Mouse (Mus musculus) G1E-ER4 (cell line): ENCODE results near the gene Fam166a. TPM values are rescaled to one million over a fixed set of nuclear protein-coding genes. Genes with fewer than 3 reads are reported as not detected.

ENCODE experiments used
- GATA1 ChIP-seq: IDR thresholded peaks from one replicate; pipeline ENCODE4 v1.8.0; 2012; ENCODE audit warnings: low read length, inconsistent platforms
- polyA plus RNA-seq: library from polyadenylated mRNA; stranded (reverse); fragments of >175 nt; gene quantifications from 2 replicates; pipeline ENCODE4 v1.2.3, GENCODE M21; 2012

Fam166a gene
- polyA plus RNA-seq, 1 experiment: 0.09 TPM

DNA sequence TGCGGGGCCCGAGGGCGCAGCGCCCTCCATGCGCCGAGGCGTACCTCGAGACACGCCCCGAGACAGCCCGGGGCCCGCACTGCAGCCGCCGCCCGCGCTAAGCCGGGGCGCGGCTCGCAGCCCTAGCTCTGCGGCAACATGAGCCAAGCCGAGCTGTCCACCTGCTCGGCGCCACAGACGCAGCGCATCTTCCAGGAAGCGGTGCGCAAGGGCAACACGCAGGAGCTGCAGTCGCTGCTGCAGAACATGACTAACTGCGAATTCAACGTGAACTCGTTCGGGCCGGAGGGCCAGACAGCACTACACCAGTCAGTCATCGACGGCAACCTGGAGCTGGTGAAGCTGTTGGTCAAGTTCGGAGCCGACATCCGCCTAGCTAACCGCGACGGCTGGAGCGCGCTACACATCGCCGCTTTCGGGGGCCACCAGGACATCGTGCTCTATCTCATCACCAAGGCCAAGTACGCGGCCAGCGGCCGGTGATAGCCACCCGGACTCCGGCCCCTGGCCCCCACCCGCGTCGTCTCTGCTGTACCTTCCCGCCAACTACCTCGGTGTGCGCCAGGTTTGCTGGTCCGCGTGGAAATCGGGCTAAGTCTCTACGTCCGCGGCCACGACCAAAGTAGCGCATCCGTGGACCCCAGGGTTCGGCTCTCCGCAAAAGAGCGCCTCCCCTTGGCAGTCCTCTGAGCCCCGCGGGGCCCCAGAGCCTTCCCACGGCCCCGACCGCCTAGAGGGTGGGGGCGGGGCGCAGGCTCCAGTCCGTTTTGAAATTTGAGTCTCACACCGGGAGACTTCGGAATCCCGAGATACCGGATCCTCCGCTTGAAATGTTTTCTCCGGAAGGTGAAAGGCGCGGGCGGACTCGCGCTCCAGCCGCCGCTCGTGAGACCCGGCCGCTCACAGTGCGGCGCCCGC lies 37.3 kb upstream of the Fam166a start:
- no peak for TF ChIP-seq GATA1

DNA sequence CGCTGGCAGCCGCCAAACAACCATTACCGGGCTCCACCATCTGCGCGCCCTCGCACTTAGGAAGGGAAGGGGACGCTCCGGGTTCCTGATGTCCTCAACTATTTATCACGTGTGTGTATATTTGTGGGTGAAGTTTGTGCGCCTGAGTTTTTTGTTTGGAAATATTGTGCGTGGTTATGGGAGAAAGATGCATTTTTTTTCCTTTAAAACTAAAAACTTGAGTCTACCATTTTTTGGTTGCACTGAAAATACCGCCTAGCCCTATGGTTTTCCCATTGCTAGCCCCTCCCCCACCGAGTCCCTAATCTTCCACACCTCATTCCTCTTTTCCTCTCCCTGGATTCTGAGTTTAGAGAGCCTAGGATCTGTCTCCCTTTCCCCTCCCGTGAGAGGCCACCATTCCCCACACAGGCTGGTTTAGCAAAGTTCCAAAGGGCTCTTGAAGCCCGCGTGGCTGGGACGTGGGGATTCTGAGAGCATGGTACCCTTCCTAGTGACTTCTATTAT lies 36.6 kb upstream of the Fam166a start:
- TF ChIP-seq GATA1: no peak

DNA sequence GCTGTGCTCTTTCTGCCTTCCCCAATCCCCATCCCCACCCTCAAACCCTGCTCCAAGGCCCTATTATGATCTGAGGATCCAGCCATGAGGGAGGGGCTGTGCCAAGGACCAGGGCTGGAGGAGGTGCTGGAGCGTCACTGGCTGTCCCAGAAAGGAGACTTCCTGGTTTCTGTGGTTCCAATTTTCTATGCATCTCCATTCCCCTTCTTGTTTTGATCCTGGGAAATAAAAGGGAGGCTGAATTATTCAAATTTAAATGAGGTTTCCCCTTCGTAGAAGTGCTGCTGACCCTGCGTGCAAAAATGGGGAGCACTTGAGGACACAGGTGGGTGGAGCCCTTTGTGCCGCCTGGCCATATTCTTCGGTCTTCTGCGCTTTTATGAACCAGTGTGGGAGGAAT lies 35.9 kb upstream of the Fam166a start:
- TF ChIP-seq GATA1: no peak

DNA sequence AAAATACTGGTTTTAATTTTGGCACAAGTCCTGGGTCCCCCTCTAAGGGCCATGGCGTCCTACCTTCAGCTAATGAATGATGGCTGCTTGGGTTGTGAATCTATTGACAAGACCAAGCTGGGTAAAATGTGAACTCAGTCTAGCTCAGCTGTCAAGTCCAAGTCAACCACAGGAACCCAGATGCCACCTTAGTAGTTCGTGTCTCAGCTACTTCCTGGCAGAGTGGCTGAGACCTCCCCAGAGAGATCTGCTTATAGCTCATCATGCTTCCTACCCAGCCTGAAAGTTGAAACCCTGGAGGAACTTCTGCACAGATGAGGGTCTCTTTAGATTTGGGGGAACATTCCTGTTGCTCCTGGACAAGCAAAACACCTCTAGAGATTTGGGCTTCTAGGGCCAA lies 35.2 kb upstream of the Fam166a start:
- no peak for TF ChIP-seq GATA1

DNA sequence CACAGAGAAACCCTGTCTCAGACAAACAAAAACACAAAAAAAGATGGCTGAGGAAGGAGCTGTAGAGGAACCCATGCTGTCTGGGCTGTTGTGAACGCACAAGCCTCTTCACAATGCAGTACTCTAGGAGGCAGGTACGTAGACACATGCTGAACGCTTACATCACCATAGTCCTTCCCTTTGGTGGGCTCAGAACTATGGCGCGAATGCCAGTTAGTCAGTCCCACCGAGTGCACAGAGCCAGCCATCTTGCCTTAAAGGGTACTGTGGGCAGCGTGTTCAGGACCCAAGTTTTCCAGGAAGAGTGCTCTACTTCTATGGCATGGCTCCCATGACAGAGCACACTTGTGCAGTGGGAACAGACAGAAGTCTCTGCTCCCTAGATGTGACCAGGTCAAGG lies 34.0 kb upstream of the Fam166a start:
- TF ChIP-seq GATA1: no peak

DNA sequence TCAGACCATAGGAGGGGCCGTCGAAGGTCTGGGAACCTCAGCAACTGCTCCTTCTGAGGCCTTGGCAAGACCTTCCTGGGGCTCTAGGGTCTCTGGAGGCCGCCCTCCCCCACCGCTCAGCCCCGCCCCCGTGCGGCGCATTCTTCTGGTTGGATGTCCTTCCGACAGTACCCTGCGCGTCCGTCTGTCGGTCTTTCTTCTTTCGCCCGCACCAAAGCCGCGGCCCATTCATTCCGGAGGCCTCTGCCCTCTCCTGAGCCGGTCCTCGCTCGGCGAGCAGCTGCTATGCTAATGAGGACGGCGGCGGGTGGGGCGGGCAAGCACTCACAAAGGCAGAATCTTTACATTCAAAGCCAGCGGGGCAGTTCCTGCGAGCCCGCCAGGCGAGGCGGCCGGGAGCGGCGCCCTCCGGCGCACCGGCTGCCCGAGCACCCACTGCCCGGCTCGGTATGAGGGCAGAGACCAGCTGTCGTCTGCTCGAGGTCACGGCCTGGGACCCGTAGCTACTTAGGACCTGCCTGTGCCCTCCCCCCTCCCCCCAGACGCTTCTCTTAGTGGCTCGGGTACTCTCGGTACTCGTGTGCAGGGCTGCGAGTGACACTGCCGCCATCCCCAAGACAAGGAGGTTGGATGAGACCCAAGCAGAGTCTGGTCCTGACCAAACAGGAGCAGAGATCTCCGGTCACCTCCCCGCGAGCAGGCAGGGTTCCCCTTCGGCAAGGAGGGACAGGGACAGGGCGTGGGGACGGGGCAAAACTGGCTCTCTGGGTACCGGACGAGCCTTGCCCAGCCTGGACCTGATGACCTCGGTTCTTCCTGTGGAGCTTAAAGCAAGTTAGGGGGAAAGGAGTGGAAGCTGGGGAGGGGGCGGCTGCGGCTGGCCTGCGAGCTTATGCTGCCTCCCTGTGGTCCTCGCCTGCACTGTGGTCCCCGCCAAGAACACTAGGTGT lies 32.6 kb upstream of the Fam166a start:
- TF ChIP-seq GATA1: no peak

DNA sequence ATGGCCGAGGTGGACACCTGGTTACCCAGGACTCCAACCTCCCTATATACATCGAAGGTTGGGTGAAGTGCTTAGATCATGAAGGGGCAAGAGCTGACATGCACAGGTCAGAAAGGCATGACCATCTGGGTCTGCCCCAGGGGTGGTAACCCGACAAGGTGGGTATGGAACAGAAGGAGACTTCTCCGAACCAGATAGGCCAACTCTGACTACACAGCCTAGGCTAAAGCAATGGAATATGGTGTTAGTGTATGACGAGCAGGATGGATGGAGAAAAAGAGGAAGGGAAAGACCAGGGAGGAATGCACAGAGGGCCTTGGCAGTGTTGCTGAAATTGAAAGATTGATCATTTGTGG lies 32.0 kb upstream of the Fam166a start:
- TF ChIP-seq GATA1: no peak

DNA sequence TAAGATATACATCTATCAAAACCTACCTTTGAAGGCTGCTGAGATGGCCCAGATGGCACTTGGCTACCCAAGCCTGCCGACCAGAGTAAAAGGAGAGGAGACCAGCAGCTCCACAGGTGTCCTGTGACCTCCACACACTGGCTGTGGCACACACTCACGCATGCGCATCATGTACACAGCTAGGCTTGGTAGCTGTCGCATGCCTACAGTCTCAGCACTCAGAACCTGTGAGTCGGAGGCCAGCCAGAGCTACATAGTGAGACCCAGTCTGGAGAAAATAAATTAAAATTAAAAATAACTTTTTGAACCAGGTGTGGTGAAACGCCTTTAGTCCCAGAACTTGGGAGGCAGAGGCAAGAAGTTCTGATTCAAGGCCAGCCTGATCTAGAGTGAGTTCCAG lies 30.7 kb upstream of the Fam166a start:
- no peak for TF ChIP-seq GATA1

DNA sequence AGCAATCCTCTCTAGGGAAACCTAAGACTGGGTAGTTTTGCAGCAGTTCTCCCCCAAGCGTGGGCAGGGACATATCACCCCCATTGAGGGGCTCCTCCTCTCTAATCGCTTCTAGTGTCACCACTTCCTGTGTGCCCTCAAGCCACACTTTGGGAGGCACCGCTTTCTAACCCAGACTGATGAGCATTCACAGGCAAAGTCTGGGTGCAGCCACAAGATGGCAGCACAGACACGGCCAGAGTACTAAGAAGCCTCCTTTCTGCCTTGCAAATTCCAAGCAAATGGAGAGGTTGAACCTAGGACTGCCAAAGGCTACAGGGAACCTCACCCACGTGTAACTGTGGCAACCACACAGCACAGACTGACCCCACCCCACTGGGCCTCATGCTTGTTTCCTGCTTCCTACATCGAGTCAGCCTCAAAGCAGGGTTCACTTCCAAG lies 25.2 kb upstream of the Fam166a start:
- no peak for TF ChIP-seq GATA1

DNA sequence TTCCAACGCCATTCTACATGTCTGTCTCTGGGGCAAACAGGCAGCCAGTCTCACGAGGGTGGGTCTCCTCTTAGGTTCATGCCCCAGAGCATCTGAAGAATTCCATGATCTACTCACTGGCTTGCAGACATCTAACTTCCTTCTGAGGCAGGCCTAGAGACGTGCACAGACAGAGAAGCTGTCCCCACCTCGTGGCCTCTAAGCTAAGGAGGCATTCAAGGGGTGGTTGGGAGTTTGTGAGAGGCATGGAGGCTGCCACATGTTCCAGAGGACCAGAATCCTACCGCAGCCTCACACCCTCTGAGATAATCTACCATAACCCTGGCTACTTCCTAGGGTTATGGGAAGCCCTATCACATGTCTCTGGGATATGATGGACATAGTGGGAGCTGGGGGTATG lies 24.5 kb upstream of the Fam166a start:
- TF ChIP-seq GATA1: no peak

DNA sequence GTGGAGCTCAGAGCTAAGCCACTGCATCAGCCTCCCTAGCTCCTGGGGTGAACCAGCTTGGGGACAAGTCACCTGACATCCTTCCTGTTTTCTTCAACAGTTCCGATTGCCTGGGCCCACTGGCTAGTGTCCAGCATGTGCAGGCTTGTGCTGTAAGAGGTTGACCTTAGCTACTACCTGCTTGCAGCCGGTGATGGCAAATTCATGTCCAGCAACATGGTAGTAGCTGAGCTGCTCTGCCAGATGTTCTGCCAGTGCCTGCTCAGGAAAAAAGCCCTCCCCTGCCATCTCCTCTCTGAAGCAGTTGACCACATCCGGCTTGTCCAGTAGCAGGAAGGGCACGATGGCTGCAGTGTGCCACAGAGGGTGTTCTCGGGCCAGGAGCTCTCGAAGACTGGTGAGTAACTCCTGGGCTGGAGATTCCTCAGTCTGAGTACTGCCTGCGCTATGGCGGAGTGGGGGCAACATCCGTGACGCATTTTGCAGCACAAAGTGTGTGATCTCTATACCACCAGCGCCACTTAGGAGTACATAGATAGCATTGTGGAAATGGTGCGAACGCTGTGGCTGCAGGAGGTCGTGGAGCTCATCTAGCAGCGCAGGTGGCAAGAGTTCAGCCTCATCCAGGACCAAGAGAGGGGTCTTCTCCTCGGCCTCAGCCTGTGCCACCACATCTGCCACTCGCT lies 23.9 kb upstream of the Fam166a start:
- no peak for TF ChIP-seq GATA1

DNA sequence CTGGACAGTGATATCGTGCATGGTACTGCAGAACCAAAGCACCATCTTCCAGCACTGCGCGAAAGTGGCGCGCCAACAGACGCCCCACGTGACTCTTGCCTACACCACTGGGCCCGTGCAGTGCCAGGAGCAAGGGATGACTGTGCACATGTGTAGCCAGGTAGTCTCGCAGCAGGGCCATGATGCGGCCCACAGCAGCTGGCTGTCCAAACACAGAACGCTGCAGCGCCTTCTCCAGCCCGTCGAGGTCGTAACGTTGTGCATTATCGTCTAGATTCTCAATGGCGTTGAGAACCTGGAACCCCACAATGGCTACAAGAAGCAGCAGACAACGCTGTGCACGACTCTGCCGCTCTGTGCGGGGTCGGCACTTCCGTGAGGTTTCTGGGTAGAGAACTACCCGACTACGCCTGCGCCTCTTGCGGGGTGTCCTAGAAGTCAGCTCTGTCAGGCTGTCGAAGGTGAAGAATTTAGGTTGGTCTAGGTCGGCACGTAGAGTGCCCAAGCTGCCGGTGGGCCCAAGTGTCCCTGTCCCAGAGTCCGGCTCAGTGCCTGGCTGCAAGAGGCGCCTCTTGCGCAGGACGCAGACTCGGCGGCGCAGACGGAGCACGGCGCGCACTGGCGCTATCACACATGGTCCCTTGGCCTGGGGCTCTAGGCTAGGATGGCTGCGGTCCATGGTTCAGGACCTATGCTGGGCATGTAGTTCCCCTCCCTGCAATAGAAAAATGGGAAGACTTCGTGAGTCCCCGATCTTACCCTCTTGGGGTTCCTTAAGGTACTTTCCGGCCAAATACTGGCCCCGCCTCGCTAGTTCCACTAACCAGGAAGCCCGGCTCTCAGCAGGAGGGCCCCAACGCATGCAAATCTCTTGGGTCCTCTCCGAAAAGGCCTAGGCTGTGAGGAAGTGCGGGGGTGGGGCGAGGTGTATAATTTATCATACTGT lies 23.1 kb upstream of the Fam166a start:
- TF ChIP-seq GATA1: no peak

DNA sequence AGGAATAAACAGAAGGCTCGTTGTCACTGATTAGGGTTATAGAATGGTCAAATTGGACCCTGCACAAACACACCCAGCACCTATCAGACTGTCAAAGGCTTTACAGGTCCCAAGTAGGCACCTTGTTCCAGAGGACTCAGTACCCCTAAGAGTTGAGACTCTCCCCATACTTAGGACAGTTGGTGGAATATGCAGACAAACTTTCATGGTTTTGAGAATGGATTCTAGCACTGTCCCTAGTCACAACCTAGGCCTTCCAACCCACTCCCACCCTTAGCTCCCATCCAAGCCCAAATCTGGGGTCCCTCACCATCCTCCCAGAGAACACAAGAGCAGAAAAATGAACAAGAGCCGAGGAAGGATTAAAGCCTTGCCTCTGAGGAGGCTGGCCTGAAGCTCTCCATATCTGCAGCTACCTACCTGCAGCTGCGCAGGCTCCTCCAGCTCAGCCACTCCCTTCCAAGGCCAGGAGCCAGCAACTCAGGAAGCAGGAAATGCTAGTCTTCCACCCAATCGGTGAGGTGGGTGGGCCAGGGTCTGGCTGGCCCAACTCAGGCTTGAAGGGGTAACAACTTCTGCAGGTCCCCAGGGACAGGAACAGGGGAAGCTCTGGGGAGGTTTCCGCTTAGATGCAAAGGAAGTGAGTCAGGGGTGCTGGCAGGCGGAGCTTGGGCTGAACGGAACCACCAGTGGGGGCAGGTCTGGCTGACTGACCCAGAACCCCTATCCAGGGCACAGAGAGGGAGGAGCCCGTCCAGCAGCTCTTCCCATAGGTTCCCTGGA lies 22.2 kb upstream of the Fam166a start, which contains the start of gene Tor4a:
Gene Tor4a, minus strand, starts transcription at position 715 of the 783 bp plus-strand sequence.
- TF ChIP-seq GATA1: no peak
